Mouse (Mus musculus) lung, postnatal 36 days (tissue): Measurements from ENCODE around the gene Acoxl.

Experiments used
- DNase-seq: peaks from one replicate; pipeline ENCODE4 v3.0.0; 2022; ENCODE audit warnings: mixed read lengths

Gene Acoxl

GRCm38 (mm10) chr2:128038259-128038890 is 199.7 kb downstream of the Acoxl start:
- DNase-seq: no peak

DNA sequence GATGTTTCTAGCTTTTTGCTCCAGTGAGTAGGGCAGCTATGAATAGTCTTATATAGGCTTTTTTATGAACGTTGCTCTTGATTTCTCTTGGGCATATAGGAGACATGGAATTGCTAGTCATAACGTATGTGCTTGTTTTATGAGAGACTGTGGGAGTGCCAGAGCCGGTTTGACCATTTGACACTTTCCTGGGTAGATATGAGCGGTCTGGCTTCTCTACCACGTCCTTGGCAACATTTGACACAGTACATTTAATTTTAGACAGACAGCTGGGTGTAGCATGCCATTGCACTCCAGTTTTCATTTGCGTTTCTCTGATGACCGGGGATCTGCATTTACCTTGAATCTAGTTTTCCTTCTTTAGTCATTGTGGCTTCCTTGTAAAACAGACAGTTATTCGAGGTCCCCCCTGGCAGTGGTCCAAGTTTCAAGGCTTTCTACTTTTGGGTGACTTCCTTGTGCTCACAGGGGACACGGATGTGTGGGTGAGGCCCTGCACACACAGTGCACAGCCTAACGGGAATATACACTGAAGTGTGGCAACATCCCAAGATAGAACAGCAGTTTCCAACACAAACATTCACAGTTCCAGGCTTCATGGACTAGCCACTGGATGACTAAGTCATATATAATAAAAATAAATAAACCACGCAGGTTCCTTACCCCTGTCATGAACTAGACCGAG is 202.5 kb downstream of the Acoxl start:
- DNase-seq: peak; percentile 13

DNA sequence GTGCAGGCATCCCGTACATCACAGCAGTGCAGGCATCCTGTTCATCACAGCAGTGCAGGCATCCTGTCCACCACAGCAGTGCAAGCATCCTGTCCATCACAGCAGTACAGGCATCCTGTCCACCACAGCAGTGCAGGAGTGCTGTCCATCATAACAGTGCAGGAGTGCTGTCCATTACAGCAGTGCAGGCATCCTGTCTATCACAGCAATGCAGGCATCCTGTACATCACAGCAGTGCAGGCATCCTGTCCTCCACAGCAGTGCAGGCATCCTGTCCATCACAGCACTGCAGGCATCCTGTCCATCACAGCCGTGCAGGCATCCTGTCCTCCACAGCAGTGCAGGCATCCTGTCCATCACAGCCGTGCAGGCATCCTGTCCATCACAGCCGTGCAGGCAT is 207.8 kb downstream of the Acoxl start:
- DNase-seq: no peak

- DNase-seq: peak; percentile 10
Observed at GRCm38 (mm10) chr2:128054905-128055304, 216.2 kb downstream of the Acoxl start.

- peak; percentile 35 for DNase-seq
Observed at GRCm38 (mm10) chr2:128057872-128058271, 219.2 kb downstream of the Acoxl start.

DNA sequence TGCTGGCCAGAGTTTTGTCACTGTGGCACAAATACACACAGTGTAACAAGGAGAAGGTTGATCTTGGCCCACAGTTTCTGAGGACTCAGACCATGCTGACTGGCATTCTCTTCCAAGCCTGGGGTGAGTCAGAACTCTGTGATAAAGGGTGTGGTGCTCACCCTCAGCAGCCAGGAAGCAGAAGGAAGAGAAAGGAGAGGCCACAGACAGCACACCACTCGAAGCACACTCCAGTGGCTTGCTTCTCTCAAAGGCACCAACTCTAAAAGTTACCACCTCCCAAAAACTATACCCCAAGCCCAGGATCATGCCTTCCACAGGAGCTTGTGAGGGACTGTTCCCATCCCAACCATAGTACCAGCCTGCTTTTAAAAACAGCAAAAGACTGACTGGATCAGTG is 220.0 kb downstream of the Acoxl start:
- DNase-seq: no peak

DNA sequence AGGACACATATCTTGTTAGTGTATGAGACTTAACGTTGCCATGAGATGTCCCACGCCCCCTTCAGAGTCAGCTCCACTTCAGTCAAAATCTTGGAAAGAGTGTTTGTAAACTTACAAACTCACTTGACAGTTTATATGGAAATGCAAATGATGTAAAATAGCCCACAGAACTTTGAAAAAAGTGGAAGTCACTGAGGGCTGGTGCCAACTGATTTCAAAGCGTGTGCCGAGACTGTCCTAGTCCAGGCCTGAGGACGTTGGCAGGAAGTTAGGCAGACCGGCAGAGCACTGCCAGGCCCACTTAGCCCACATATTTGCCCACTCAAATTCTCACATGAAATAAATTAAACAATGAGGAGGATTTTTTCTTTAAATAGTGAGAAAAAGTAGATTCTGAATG is 221.5 kb downstream of the Acoxl start:
- DNase-seq: no peak

- peak; percentile 30 for DNase-seq
Observed at GRCm38 (mm10) chr2:128060680-128061287, 222.1 kb downstream of the Acoxl start.

- DNase-seq: peak; percentile 16
Observed at GRCm38 (mm10) chr2:128061491-128061890, 222.8 kb downstream of the Acoxl start.

GRCm38 (mm10) chr2:128062756-128063155 is 224.1 kb downstream of the Acoxl start:
- DNase-seq: no peak

DNA sequence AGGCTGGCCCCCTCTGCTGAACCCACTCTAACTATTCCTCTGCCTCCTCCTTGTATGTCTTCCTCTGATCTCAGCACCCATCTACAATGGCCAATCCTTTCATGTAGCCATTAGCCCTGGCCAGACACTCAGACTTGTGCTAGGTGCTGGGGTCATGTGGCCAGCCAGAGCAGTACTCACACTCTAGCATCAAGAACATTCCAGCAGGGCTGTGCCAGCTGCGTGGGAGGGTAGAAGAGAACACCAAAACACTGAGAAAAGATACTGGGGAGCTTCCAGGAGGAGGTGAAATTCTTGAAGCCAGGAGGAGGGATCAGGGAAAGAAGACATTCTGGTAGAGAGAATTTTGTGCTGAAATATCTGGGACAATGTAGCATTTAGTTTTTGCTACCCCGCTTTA is 226.3 kb downstream of the Acoxl start:
- no peak for DNase-seq

DNA sequence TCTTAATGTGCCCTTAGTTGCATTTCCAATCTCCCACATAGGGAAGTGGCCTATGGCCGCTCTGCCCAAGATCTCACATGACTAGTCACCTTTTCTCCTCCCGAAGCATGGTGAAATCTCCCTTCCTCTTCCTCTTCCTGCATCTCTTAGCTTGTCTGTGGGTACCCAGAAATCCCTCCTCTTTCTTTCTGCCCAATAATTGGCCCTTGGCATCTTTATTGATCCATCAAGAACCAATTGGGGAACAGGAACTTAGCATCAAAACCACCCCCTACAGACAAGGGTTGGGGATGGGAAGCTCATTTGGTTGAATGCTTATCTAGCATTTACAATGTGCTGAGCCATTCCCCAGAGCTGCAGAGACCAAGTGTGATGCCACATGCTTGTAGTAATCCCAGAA is 226.9 kb downstream of the Acoxl start:
- DNase-seq: peak; percentile 39

- no peak for DNase-seq
Observed at GRCm38 (mm10) chr2:128067162-128067561, 228.5 kb downstream of the Acoxl start.

DNA sequence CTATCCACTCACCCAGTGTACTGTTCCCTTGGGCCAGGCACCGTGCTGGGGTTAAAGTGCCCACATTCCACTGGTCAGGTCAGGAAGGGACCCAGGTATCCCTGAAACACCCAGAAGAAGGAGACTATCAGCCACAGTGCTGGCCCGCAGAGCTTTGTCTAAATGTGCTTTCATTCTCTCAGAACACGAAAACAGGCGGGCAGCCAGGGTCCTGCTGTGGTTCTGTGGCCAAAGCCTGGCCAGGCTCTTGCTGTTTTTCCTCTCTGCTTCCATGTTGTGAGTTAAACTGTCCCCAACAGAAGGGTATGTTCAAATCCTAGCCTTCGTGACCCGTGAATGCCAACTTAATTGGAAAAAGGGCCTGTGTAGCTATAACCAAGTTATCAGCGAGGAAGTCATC is 228.9 kb downstream of the Acoxl start:
- no peak for DNase-seq

DNA sequence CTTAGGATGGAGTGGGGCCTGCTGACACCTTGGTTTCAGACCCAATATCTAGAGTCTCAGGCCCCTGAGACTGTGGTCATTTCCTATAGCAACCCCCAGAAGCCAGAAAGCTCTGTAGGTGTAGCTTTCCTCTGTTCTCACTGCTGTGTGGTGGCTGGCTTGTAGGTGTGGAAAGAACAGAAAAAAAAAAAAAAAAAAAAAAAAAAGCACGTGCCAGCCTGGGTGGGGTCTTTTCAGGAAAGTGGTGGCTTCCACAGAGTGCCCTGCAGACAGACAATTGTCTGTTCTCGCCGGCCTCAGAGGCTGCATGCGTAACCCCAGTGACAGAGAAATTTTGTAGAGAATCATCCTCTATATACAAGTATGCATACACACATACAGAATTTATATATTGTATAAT is 229.5 kb downstream of the Acoxl start:
- no peak for DNase-seq

DNA sequence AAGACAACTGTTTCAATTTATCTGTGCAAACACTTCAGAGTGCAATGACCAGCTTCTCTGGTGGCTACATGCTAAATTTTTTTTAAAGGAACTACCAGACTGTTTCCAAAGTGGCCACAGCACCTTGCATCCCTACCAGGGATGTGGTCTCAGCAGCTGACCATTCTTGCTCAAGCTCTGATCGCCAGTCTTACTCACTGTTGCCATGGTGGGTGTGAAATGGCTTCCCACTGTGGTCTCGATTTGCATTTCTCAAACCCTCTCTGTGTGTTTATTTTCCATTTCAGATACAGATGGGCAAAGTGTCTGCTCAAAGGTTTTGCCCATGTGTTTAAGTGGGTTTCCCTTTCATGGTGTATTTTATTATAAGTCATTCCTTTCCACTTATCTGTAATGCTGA is 230.3 kb downstream of the Acoxl start:
- DNase-seq: peak; percentile 26

GRCm38 (mm10) chr2:128071791-128072190 is 233.1 kb downstream of the Acoxl start:
- DNase-seq: no peak

DNA sequence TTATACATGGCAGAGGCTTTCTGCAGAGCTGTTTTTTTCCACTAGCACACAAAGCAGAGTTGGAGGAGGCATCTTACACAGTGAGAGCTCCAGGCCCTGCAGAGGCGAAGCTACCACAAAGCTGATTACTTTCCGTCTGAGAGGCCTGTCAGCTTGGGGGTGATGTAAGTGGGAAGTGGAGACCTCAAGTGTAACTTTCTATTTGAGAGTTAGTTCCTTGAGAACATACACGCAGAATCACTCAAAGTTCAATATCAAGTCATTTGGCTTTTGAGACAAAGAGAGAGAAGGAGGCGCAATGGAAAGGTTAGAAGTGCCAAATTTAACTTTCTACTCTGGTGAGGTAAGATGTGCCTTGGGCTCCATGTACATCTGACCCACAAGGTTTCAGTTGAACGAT is 234.3 kb downstream of the Acoxl start:
- no peak for DNase-seq

DNA sequence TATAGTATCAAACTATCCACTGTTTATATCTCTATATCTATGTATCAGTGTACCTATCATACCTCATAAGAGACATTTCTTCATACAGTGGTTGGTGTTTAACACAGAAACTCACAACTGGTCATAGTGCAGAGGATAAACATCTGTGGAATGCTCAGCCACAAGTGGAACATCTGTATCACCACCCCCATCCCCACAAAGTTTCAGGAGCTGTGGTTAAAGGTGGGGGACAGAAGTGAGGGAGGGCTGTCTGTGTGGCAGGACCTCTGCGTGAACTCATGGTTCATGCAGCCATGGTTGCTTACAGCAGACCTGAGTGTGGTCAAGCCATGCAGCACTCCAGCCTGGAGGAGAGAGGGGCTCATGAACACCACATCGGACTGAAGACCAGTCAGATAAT is 234.9 kb downstream of the Acoxl start:
- DNase-seq: no peak

DNA sequence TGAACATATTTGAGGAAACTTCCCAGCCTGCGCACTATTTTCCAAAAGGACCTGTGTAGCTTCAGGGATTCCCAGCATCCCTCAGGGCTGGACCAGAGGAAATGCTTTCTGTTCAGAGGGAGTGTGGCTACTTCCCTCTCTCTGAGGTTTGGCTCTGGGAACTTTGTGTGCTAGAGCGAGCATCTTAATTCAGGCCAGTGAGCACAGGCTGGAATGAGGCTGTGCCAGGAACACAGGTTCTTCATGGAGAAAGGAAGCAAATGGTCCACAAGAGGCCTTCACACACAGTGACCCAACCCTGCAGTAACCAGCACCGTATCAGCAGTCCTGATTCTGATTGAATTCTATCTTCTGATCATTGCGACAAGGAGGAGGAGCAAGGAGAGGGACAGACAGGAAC is 238.3 kb downstream of the Acoxl start:
- no peak for DNase-seq

GRCm38 (mm10) chr2:128078859-128079258 is 240.2 kb downstream of the Acoxl start:
- no peak for DNase-seq

GRCm38 (mm10) chr2:128079316-128079715 is 240.6 kb downstream of the Acoxl start:
- no peak for DNase-seq

- DNase-seq: no peak
Observed at GRCm38 (mm10) chr2:128083844-128084243, 245.2 kb downstream of the Acoxl start.

DNA sequence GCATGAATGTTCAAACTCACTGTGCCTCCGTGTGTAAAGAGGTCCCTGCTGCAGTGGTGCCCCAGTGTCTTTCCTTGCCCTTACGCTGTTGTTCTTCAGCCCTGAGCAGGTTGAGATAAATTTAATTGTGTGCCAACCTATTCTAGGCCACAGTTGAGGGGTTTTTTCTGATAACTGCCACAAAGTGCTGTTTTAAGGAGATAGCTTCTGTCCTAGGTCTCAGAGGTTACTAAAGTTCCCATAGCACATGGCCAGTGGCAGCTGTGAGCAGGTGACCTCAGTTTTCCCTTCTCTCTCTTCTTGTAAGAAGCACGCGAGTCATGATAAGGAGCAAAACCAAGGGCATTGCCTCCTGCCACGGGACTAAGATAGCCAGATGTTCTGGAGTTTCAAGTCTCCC is 245.9 kb downstream of the Acoxl start:
- no peak for DNase-seq
